Mouse (Mus musculus): ENCODE measurements at regions not wholly inside any gene's neighbourhood (a gene's known extent, or its start where the extent isn't known, plus 50 kb on each side); places are given as distances from the start of the nearest gene placed in this dataset.

GRCm38 (mm10) chr5:112110306-112110969 lies 141.9 kb downstream of the Cryba4 start:
- ATAC-seq (replicated peaks; ENCODE audit: low FRiP score) (no peak), DNase-seq (ENCODE audit: low spot score) (no peak)
- Histone ChIP-seq H3K9me3 (ENCODE audit: control insufficient read depth, low read length) (no peaks in the 10 kb centered on the region), H3K27me3 (replicated peaks; ENCODE audit: control insufficient read depth, insufficient read depth, low read length) (no peaks in the 10 kb centered on the region), H3K27ac (ENCODE audit: low read depth, low read length) (no peak overlapping the region), H3K4me2 (no peak overlapping the region), H3K9ac (ENCODE audit: low read depth, low read length) (no peak overlapping the region), H3K36me3 (ENCODE audit: control insufficient read depth, insufficient read depth, low read length) (no peaks in the 10 kb centered on the region), H3K4me1 (replicated peaks; ENCODE audit: control insufficient read depth, insufficient read depth, low read length) (no peaks in the 10 kb centered on the region), H3K4me3 (ENCODE audit: low read depth, low read length) (no peak overlapping the region)
- WGBS: 69% methylated on average over 22 of the region's 22 CpGs

- Histone ChIP-seq H3K27me3 (replicated peaks; ENCODE audit: control insufficient read depth, insufficient read depth, low read length) (no peaks in the 10 kb centered on the region), H3K4me1 (replicated peaks; ENCODE audit: control insufficient read depth, insufficient read depth, low read length) (no peaks in the 10 kb centered on the region), H3K27ac (ENCODE audit: low read depth, low read length) (no peak overlapping the region), H3K4me3 (ENCODE audit: low read depth, low read length) (no peak overlapping the region), H3K9ac (ENCODE audit: low read depth, low read length) (no peak overlapping the region), H3K4me2 (no peak overlapping the region), H3K9me3 (ENCODE audit: control insufficient read depth, low read length) (no peaks in the 10 kb centered on the region), H3K36me3 (ENCODE audit: control insufficient read depth, insufficient read depth, low read length) (no peaks in the 10 kb centered on the region)
- DNase-seq (ENCODE audit: low spot score): no peak
- 63% methylated on average over 6 of the region's 6 CpGs for WGBS
- no peak for ATAC-seq (replicated peaks; ENCODE audit: low FRiP score)
These were observed 131.6 kb downstream of the Cryba4 start for GRCm38 (mm10) chr5:112120766-112121165.

- Histone ChIP-seq H3K27me3 (replicated peaks; ENCODE audit: control insufficient read depth, insufficient read depth, low read length) (no peaks in the 10 kb centered on the region), H3K4me1 (replicated peaks; ENCODE audit: control insufficient read depth, insufficient read depth, low read length) (no peaks in the 10 kb centered on the region), H3K9ac (ENCODE audit: low read depth, low read length) (no peak overlapping the region), H3K4me3 (ENCODE audit: low read depth, low read length) (no peak overlapping the region), H3K9me3 (ENCODE audit: control insufficient read depth, low read length) (no peaks in the 10 kb centered on the region), H3K4me2 (no peak overlapping the region), H3K27ac (ENCODE audit: low read depth, low read length) (no peak overlapping the region), H3K36me3 (ENCODE audit: control insufficient read depth, insufficient read depth, low read length) (no peaks in the 10 kb centered on the region)
- DNase-seq (ENCODE audit: low spot score): no peak
- 78% methylated on average over 9 of the region's 9 CpGs for WGBS
- no peak for ATAC-seq (replicated peaks; ENCODE audit: low FRiP score)
These were observed 130.8 kb downstream of the Cryba4 start for GRCm38 (mm10) chr5:112121554-112121953.

- WGBS: 13% methylated on average over 5 of the region's 5 CpGs
These were observed 129.7 kb downstream of the Cryba4 start for GRCm38 (mm10) chr5:112122581-112122980.

GRCm38 (mm10) chr5:112127171-112127570 lies 125.1 kb downstream of the Cryba4 start:
- Histone ChIP-seq H3K27ac (ENCODE audit: low read depth, low read length) (no peak overlapping the region), H3K36me3 (ENCODE audit: control insufficient read depth, insufficient read depth, low read length) (no peaks in the 10 kb centered on the region), H3K9ac (ENCODE audit: low read depth, low read length) (no peak overlapping the region), H3K27me3 (replicated peaks; ENCODE audit: control insufficient read depth, insufficient read depth, low read length) (no peaks in the 10 kb centered on the region), H3K4me3 (ENCODE audit: low read depth, low read length) (no peak overlapping the region), H3K4me1 (replicated peaks; ENCODE audit: control insufficient read depth, insufficient read depth, low read length) (no peaks in the 10 kb centered on the region), H3K9me3 (ENCODE audit: control insufficient read depth, low read length) (no peaks in the 10 kb centered on the region), H3K4me2 (no peak overlapping the region)
- DNase-seq (ENCODE audit: low spot score) (no peak), ATAC-seq (replicated peaks; ENCODE audit: low FRiP score) (no peak; the same call in 1 of the 2 replicates)
- 73% methylated on average over 4 of the region's 4 CpGs for WGBS

More at GRCm38 (mm10) chr5:112122581-112122980, 129.7 kb downstream of the Cryba4 start:
- no peak for DNase-seq (ENCODE audit: low spot score)
- H3K27ac ChIP-seq (ENCODE audit: low read depth, low read length): no peak overlapping the region
- no peaks in the 10 kb centered on the region for H3K27me3 ChIP-seq (replicated peaks; ENCODE audit: control insufficient read depth, insufficient read depth, low read length)
- no peak overlapping the region for H3K4me3 ChIP-seq (ENCODE audit: low read depth, low read length)
- H3K9ac ChIP-seq (ENCODE audit: low read depth, low read length): no peak overlapping the region
- no peak for ATAC-seq (replicated peaks; ENCODE audit: low FRiP score)
- H3K36me3 ChIP-seq (ENCODE audit: control insufficient read depth, insufficient read depth, low read length): no peaks in the 10 kb centered on the region
- H3K9me3 ChIP-seq (ENCODE audit: control insufficient read depth, low read length): no peaks in the 10 kb centered on the region
- H3K4me2 ChIP-seq: no peak overlapping the region
- no peaks in the 10 kb centered on the region for H3K4me1 ChIP-seq (replicated peaks; ENCODE audit: control insufficient read depth, insufficient read depth, low read length)

GRCm38 (mm10) chr5:112132746-112133145 lies 119.6 kb downstream of the Cryba4 start:
- Histone ChIP-seq H3K4me1 (replicated peaks; ENCODE audit: control insufficient read depth, insufficient read depth, low read length) (no peaks in the 10 kb centered on the region), H3K4me3 (ENCODE audit: low read depth, low read length) (no peak overlapping the region), H3K4me2 (no peak overlapping the region), H3K9me3 (ENCODE audit: control insufficient read depth, low read length) (no peaks in the 10 kb centered on the region), H3K36me3 (ENCODE audit: control insufficient read depth, insufficient read depth, low read length) (no peaks in the 10 kb centered on the region), H3K27me3 (replicated peaks; ENCODE audit: control insufficient read depth, insufficient read depth, low read length) (no peaks in the 10 kb centered on the region), H3K27ac (ENCODE audit: low read depth, low read length) (no peak overlapping the region), H3K9ac (ENCODE audit: low read depth, low read length) (no peak overlapping the region)
- DNase-seq (ENCODE audit: low spot score) (no peak), ATAC-seq (replicated peaks; ENCODE audit: low FRiP score) (no peak)
- WGBS: 84% methylated on average over 1 of the region's 1 CpGs

GRCm38 (mm10) chr5:112133688-112134573 lies 118.4 kb downstream of the Cryba4 start:
- ATAC-seq (replicated peaks; ENCODE audit: low FRiP score) (no peak), DNase-seq (ENCODE audit: low spot score) (no peak)
- H3K9me3 ChIP-seq (ENCODE audit: control insufficient read depth, low read length): no peaks in the 10 kb centered on the region
- H3K27ac ChIP-seq (ENCODE audit: low read depth, low read length): no peak overlapping the region
- no peaks in the 10 kb centered on the region for H3K27me3 ChIP-seq (replicated peaks; ENCODE audit: control insufficient read depth, insufficient read depth, low read length)
- no peak overlapping the region for H3K4me2 ChIP-seq
- H3K9ac ChIP-seq (ENCODE audit: low read depth, low read length): no peak overlapping the region
- H3K4me3 ChIP-seq (ENCODE audit: low read depth, low read length): no peak overlapping the region
- 76% methylated on average over 21 of the region's 21 CpGs for WGBS
- H3K36me3 ChIP-seq (ENCODE audit: control insufficient read depth, insufficient read depth, low read length): no peaks in the 10 kb centered on the region
- H3K4me1 ChIP-seq (replicated peaks; ENCODE audit: control insufficient read depth, insufficient read depth, low read length): no peaks in the 10 kb centered on the region

GRCm38 (mm10) chr5:112136646-112137045 lies 115.7 kb downstream of the Cryba4 start:
- H3K4me2 ChIP-seq: no peak overlapping the region
- no peak overlapping the region for H3K4me3 ChIP-seq (ENCODE audit: low read depth, low read length)
- no peak for ATAC-seq (replicated peaks; ENCODE audit: low FRiP score)
- 40% methylated on average over 11 of the region's 14 CpGs for WGBS
- no peaks in the 10 kb centered on the region for H3K4me1 ChIP-seq (replicated peaks; ENCODE audit: control insufficient read depth, insufficient read depth, low read length)
- no peak overlapping the region for H3K9ac ChIP-seq (ENCODE audit: low read depth, low read length)
- no peak overlapping the region for H3K27ac ChIP-seq (ENCODE audit: low read depth, low read length)
- no peaks in the 10 kb centered on the region for H3K36me3 ChIP-seq (ENCODE audit: control insufficient read depth, insufficient read depth, low read length)
- no peaks in the 10 kb centered on the region for H3K27me3 ChIP-seq (replicated peaks; ENCODE audit: control insufficient read depth, insufficient read depth, low read length)
- no peaks in the 10 kb centered on the region for H3K9me3 ChIP-seq (ENCODE audit: control insufficient read depth, low read length)
- DNase-seq (ENCODE audit: low spot score): no peak

Measured in liver, embryonic 11.5 days (tissue).